9 mouse cellular contexts compared by ENCODE assay signal in the genomic region with DNA sequence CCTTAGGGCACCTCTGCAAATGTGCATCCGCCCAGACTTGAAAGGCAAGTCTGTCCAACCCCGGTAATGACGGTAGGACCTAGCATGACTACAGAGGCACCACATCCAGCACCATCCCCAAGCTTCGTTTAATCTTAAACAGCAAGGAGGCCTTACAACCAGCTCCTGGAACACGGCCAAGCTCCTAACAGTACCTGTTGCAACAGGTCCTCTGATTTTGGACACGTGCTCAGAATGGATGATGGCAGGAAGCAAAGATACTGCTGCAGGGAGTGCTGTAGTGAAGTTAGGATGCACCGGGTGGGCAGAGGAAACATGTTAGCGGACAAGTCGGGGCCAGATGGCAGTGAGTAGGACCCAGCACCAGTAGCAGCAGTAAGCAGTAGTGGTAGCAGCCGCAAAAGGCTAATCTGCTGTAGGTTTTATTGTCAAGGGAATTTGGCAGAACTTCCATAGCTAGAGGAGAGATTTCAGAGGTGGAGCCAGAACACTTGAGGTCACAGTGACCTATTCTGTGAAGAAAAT.
A peak's percentile ranks its signal among the peaks of the same experiment; 100 is the strongest.
DNase-seq lines count a peak whose midpoint lies in the region; ATAC-seq lines count a peak whose summit lies in the region.
"Had no signal": no experiment of that assay in that cellular context is flagged by ENCODE, and none has a peak within 500 bp of the region (broad histone marks: within the 10 kb centered on the region; RNA-seq: fewer than 3 reads in every experiment).

No protein-coding gene starts in this region.

- H3K9ac ChIP-seq in forebrain, embryonic 11.5 days (ENCODE audit: low read length), result no peak overlapping the region

- no peaks in the 10 kb centered on the region for H3K27me3 ChIP-seq in forebrain, embryonic 11.5 days (ENCODE audit: control insufficient read depth, insufficient read depth, low read length)

- no peaks in the 10 kb centered on the region for H3K36me3 ChIP-seq in forebrain, embryonic 11.5 days (ENCODE audit: control insufficient read depth, insufficient read depth, low read length)

- H3K4me3 ChIP-seq in forebrain, embryonic 11.5 days (ENCODE audit: low read depth, low read length), result no peak overlapping the region

- peak overlapping the region; percentile 19; the same call in 1 of the 2 replicates for H3K27ac ChIP-seq in forebrain, embryonic 11.5 days (ENCODE audit: low read depth, low read length)

- ATAC-seq in forebrain, embryonic 11.5 days (replicated peaks; ENCODE audit: low FRiP score), result peak; percentile 70
- ATAC-seq in megakaryocyte, adult 5-6 weeks (ENCODE audit: poor library complexity, severe bottlenecking), result no peak

- H3K4me1 ChIP-seq in forebrain, embryonic 11.5 days (replicated peaks; ENCODE audit: control insufficient read depth, insufficient read depth, low read length), result 0 out of 2 replicates have a peak, but pooled peaks cover 1% of the 10 kb centered on the region

- 0 out of 2 replicates have a peak overlapping the region, but pooled peaks have one; percentile 3 for H3K4me2 ChIP-seq in forebrain, embryonic 11.5 days (ENCODE audit: low read depth, low read length, severe bottlenecking)

- WGBS in forebrain, embryonic 11.5 days, result 73% methylated on average over 10 of the region's 10 CpGs

- no peaks in the 10 kb centered on the region for H3K9me3 ChIP-seq in forebrain, embryonic 11.5 days (ENCODE audit: control insufficient read depth, low read length)

- DNase-seq in cerebellum, postnatal 25 days, result peak; percentile 13 to 43
- DNase-seq in cerebellum, adult 11 months, result no peak
- DNase-seq in lung, postnatal 10 days, result peak; percentile 1
- no peak for DNase-seq in lung, adult 18-20 months
- DNase-seq in forebrain, embryonic 11.5 days (ENCODE audit: low spot score), result peak; percentile 56
- DNase-seq in ovary, postnatal 10 days (ENCODE audit: low spot score), result peak; percentile 2
- DNase-seq in cerebellum, adult 11-12 months, result no peak
- DNase-seq: thymus, postnatal 14 days had no signal

Comparison
In these comparisons a context has a peak if more than half of its experiments do, and no peak if none do; other contexts are left out.
1. DNase-seq: peak in cerebellum, postnatal 25 days (2 of 2), lung, postnatal 10 days (single experiment), forebrain, embryonic 11.5 days (single experiment) and ovary, postnatal 10 days (single experiment); none in cerebellum, adult 11 months (single experiment), lung, adult 18-20 months (0 of 2) and cerebellum, adult 11-12 months (single experiment).